Mouse (Mus musculus) olfactory bulb, adult 2 months (tissue): ENCODE measurements around the gene Tshz3.

ENCODE experiments used
- CTCF ChIP-seq: fragments of 200-500 bp; IDR thresholded peaks from 2 replicates; pipeline ENCODE4 v1.5.1; 2012; ENCODE audit warnings: low read depth, mild to moderate bottlenecking, low read length, moderate library complexity; ENCODE audit not compliant: insufficient read depth
- POLR2A ChIP-seq: fragments of 200-500 bp; IDR thresholded peaks from 2 replicates; pipeline ENCODE4 v1.6.1; 2012; ENCODE audit warnings: mild to moderate bottlenecking, low read depth, low read length, moderate library complexity; ENCODE audit not compliant: insufficient read depth

GRCm38 (mm10) chr7:36695791-36696241, 2.1 kb upstream of the Tshz3 start:
- TF ChIP-seq CTCF (no peak), POLR2A (no peak)
